Mouse (Mus musculus) olfactory bulb, adult 2 months (tissue): ENCODE results near the gene Sema7a.

ENCODE experiments used
- CTCF ChIP-seq: fragments of 200-500 bp; IDR thresholded peaks from 2 replicates; pipeline ENCODE4 v1.5.1; 2012; ENCODE audit warnings: low read depth, mild to moderate bottlenecking, low read length, moderate library complexity; ENCODE audit not compliant: insufficient read depth
- POLR2A ChIP-seq: fragments of 200-500 bp; IDR thresholded peaks from 2 replicates; pipeline ENCODE4 v1.6.1; 2012; ENCODE audit warnings: mild to moderate bottlenecking, low read depth, low read length, moderate library complexity; ENCODE audit not compliant: insufficient read depth

DNA sequence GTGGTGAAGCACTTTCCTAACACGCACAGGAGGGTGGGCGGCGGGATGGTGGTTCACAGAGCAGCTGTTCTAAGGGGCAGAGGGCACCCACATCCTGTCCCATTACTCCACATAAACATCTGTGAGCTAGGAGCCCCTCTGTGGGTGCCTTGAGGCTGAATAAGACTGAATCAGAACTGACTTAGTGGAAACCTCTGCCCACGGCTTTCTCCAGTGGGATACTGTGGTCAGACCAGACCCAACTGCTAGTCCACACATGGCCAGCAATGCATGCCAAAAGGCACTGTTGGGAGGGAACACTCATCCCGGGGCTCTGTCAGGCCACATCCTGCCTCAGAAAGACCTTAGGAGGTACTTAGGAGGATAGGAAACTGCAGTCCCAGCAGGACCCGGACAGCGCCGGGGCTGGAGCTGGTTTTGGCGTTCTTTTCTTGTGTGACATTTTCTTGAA is 32.3 kb downstream of the Sema7a start:
- no peak for TF ChIP-seq POLR2A
- TF ChIP-seq CTCF = no peak
